Mouse (Mus musculus) bone marrow, adult 2 months (tissue): Measurements from ENCODE around the gene Col12a1.
A peak's percentile ranks its signal among the peaks of the same experiment; 100 is the strongest.

Source experiments
- CTCF ChIP-seq: fragments of 200-500 bp; IDR thresholded peaks from 2 replicates; pipeline ENCODE4 v1.5.1; 2011; ENCODE audit warnings: low read length, control low read depth; ENCODE audit not compliant: control insufficient read depth, insufficient read depth
- POLR2A ChIP-seq: fragments of 200-500 bp; IDR thresholded peaks from 2 replicates; pipeline ENCODE4 v1.6.1; 2011; ENCODE audit warnings: low read depth, mild to moderate bottlenecking, control low read depth, low read length, borderline replicate concordance; ENCODE audit not compliant: control insufficient read depth

DNA sequence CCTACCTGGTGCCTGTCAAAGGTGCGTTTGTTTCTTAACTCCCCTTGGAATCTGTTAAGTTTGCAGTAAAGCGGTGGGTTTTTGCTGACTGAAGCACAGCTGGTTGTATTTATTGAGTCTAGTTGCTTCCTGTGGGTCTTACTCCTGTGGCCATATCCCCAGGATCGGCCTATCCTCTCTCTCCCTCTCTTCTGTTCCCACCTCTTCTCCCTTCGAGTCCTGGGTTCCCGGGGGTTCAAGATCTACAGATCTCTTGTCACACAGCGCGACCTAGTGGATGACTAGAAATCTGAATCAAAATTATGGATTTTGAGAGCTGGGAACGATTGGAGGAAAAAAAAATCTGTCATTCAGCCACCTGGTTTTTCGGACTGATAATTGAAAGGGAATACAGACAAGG, 2.4 kb upstream of the Col12a1 start:
- no peak for TF ChIP-seq POLR2A
- peak; percentile 26; the same call in 1 of the 2 replicates for TF ChIP-seq CTCF
